Mouse (Mus musculus): ENCODE data around the gene Eid1. TPM values are rescaled to one million over a fixed set of nuclear protein-coding genes. Genes with fewer than 3 reads are reported as not detected.

The Eid1 gene
- total RNA-seq, 2 experiments from 2014 or later: 82.7 to 88.9 TPM

Other genes starting within 250 kb of the Eid1 start
- under 1 TPM; 0.23 to 0.38 TPM for gene Gm9913, start 168.0 kb upstream of the Eid1 start, total RNA-seq (2021)
- 100 to 1,000 TPM; 212 to 274 TPM for gene Fbn1, start 165.1 kb upstream of the Eid1 start, total RNA-seq (2021)
- 1 to 10 TPM; 1.6 to 2.6 TPM for gene Cep152, start 48.0 kb upstream of the Eid1 start, total RNA-seq (2021)
- gene Shc4, start 51.1 kb downstream of the Eid1 start, total RNA-seq (2021): 1 to 10 TPM; 3.4 to 3.5 TPM
- gene Secisbp2l, start 109.8 kb downstream of the Eid1 start, total RNA-seq (2021): 10 to 100 TPM; 40.3 to 46.0 TPM
- 10 to 100 TPM; 11.0 to 11.5 TPM for gene Galk2, start 186.0 kb downstream of the Eid1 start, total RNA-seq (2021)
- gene Cops2, start 186.0 kb downstream of the Eid1 start, total RNA-seq (2021): 100 to 1,000 TPM in 1 of 2 experiments, 10 to 100 TPM in 1; 97.8 to 109 TPM